Comparison of ENCODE assay signal across 7 mouse cellular contexts in genomic region chr19:56397663-56398527, GRCm38 (mm10). TPM values are rescaled to one million over a fixed set of nuclear protein-coding genes. Genes with fewer than 3 reads are reported as not detected.
A peak's percentile ranks its signal among the peaks of the same experiment; 100 is the strongest.
DNase-seq lines count a peak whose midpoint lies in the region; ATAC-seq and TF ChIP-seq lines count a peak whose summit lies in the region.

No protein-coding gene starts in this region.

- peak overlapping the region; percentile 97 for H3K4me2 ChIP-seq in forebrain, embryonic 13.5 days
- H3K4me2 ChIP-seq in liver, embryonic 12.5 days: peak overlapping the region; percentile 92

- WGBS in thymus, adult 2 months: 16% methylated on average over 11 of the region's 11 CpGs
- 71% methylated on average over 11 of the region's 11 CpGs for WGBS in forebrain, embryonic 13.5 days
- 12% methylated on average over 11 of the region's 11 CpGs for WGBS in liver, embryonic 12.5 days (ENCODE audit: insufficient replicate concordance)

- H3K9ac ChIP-seq in forebrain, embryonic 13.5 days: peak overlapping the region; percentile 73
- H3K9ac ChIP-seq in liver, embryonic 12.5 days: peak overlapping the region; percentile 88

- H3K27me3 ChIP-seq in thymus, adult 2 months (ENCODE audit: control insufficient read depth, insufficient read depth, low read length): no peaks in the 10 kb centered on the region
- peaks cover 24% of the 10 kb centered on the region for H3K27me3 ChIP-seq in forebrain, embryonic 13.5 days
- no peaks in the 10 kb centered on the region for H3K27me3 ChIP-seq in liver, embryonic 12.5 days (replicated peaks)
- H3K27me3 ChIP-seq in splenic B cell, adult 2 months (ENCODE audit: control insufficient read depth, insufficient read depth, low read length, poor library complexity, severe bottlenecking): no peaks in the 10 kb centered on the region

- no peak for ATAC-seq in forebrain, embryonic 13.5 days
- ATAC-seq in liver, embryonic 12.5 days: peak; percentile 6; the same call in 1 of the 2 replicates
- no peak for ATAC-seq in inflammation-experienced regulatory T-cells, adult 6 months

- no peaks in the 10 kb centered on the region for H3K9me3 ChIP-seq in forebrain, embryonic 13.5 days (replicated peaks)
- H3K9me3 ChIP-seq in liver, embryonic 12.5 days (replicated peaks): no peaks in the 10 kb centered on the region

- TF ChIP-seq CTCF in thymus, adult 2 months (IDR thresholded peaks at IDR 0.05; ENCODE audit: borderline replicate concordance, control insufficient read depth, extremely low read depth, insufficient read depth, low read length, poor library complexity): no peak

- TF ChIP-seq POLR2A in thymus, adult 2 months (IDR thresholded peaks at IDR 0.05; ENCODE audit: control insufficient read depth, extremely low read depth, insufficient read depth, low read length, poor library complexity): no peak

- peak overlapping the region; percentile 28; the same call in 1 of the 2 replicates for H3K27ac ChIP-seq in thymus, adult 2 months (ENCODE audit: control insufficient read depth, insufficient read depth, low read length)
- no peak overlapping the region for H3K27ac ChIP-seq in forebrain, embryonic 13.5 days
- H3K27ac ChIP-seq in liver, embryonic 12.5 days: peak overlapping the region; percentile 85

- peaks cover 25% of the 10 kb centered on the region for H3K4me1 ChIP-seq in thymus, adult 2 months (replicated peaks; ENCODE audit: control insufficient read depth, insufficient read depth, low read length)
- peaks cover 18% of the 10 kb centered on the region for H3K4me1 ChIP-seq in forebrain, embryonic 13.5 days
- peaks cover 75% of the 10 kb centered on the region for H3K4me1 ChIP-seq in liver, embryonic 12.5 days

- no peaks in the 10 kb centered on the region for H3K36me3 ChIP-seq in thymus, adult 2 months (ENCODE audit: control insufficient read depth, insufficient read depth, low read length)
- H3K36me3 ChIP-seq in forebrain, embryonic 13.5 days (ENCODE audit: poor library complexity, severe bottlenecking): no peaks in the 10 kb centered on the region
- H3K36me3 ChIP-seq in liver, embryonic 12.5 days: peaks cover 8% of the 10 kb centered on the region; the same call in 1 of the 2 replicates
- no peaks in the 10 kb centered on the region for H3K36me3 ChIP-seq in splenic B cell, adult 2 months (ENCODE audit: control insufficient read depth, insufficient read depth, low read length, poor library complexity, severe bottlenecking)

- peak; percentile 19 for DNase-seq in thymus, adult 2 months
- DNase-seq in thymus, postnatal 36 days: no peak
- peak; percentile 24 for DNase-seq in splenic B cell, adult 2 months (ENCODE audit: low read depth, low spot score)
- DNase-seq in frontal cortex, postnatal 36 days (ENCODE audit: low spot score in 2 of 2): no peak

- H3K4me3 ChIP-seq in thymus, adult 2 months (ENCODE audit: control insufficient read depth, insufficient read depth, low read length): peak overlapping the region; percentile 94
- H3K4me3 ChIP-seq in forebrain, embryonic 13.5 days: peak overlapping the region; percentile 66
- peak overlapping the region; percentile 79 for H3K4me3 ChIP-seq in liver, embryonic 12.5 days

RNA-seq across cellular contexts. Expression of gene Casp7, which starts 1.0 kb away (rescaled TPM):
- 19.6 and 21.3 TPM in 2 replicates for polyA plus RNA-seq in thymus, adult 2 months (2012; rRNA removed)
- polyA plus RNA-seq in forebrain, embryonic 13.5 days (2015; fragmentation: Nextera tagmentation; extraction: Ambion mirVana): 13.7 and 18.3 TPM in 2 replicates
- polyA plus RNA-seq in liver, embryonic 12.5 days (2016; fragmentation: Nextera tagmentation; extraction: Ambion mirVana): 16.8 and 17.6 TPM in 2 replicates
- polyA plus RNA-seq in inflammation-experienced regulatory T-cells, adult 6 months (2017; shearing (Covaris generic)): 10 to 100 TPM; 29.6 to 38.3 (median 37.2) TPM

RNA-seq across cellular contexts. Expression of gene Nrap, which starts 8.1 kb away (rescaled TPM):
- 0.47 and 4.3 TPM in 2 replicates for polyA plus RNA-seq in thymus, adult 2 months (2012; rRNA removed)
- 0.26 and 0.30 TPM in 2 replicates for polyA plus RNA-seq in forebrain, embryonic 13.5 days (2015; fragmentation: Nextera tagmentation; extraction: Ambion mirVana)
- 0.10 and 0.13 TPM in 2 replicates for polyA plus RNA-seq in liver, embryonic 12.5 days (2016; fragmentation: Nextera tagmentation; extraction: Ambion mirVana)
- polyA plus RNA-seq in inflammation-experienced regulatory T-cells, adult 6 months (2017; shearing (Covaris generic)): not detected

Comparison
In these comparisons a context has a peak if more than half of its experiments do, and no peak if none do; other contexts are left out.
1. DNase-seq: peak in thymus, adult 2 months (single experiment) and splenic B cell, adult 2 months (single experiment); none in thymus, postnatal 36 days (0 of 2) and frontal cortex, postnatal 36 days (0 of 2).
2. Peak in every context shown above with its lines, with median percentiles within 50 percentile points of each other: H3K4me3 ChIP-seq.